27 mouse cellular contexts compared by ENCODE assay signal in genomic region chr3:32924168-32924567, GRCm38 (mm10).
A peak's percentile ranks its signal among the peaks of the same experiment; 100 is the strongest.
DNase-seq lines count a peak whose midpoint lies in the region; ATAC-seq and TF ChIP-seq lines count a peak whose summit lies in the region.
"Had no signal": no experiment of that assay in that cellular context is flagged by ENCODE, and none has a peak within 500 bp of the region (broad histone marks: within the 10 kb centered on the region; RNA-seq: fewer than 3 reads in every experiment).

No protein-coding gene starts in this region.

- no peaks in the 10 kb centered on the region for H3K27me3 ChIP-seq in midbrain, embryonic 15.5 days (replicated peaks)
- no peaks in the 10 kb centered on the region for H3K27me3 ChIP-seq in midbrain, embryonic 13.5 days
- H3K27me3 ChIP-seq in forebrain, postnatal 0 days (ENCODE audit: insufficient read depth, low read length): no peaks in the 10 kb centered on the region
- H3K27me3 ChIP-seq in lung, postnatal 0 days (replicated peaks; ENCODE audit: insufficient read depth, low read length): no peaks in the 10 kb centered on the region
- H3K27me3 ChIP-seq: embryonic facial prominence, embryonic 13.5 days; heart, embryonic 12.5 days; intestine, embryonic 15.5 days had no signal

- no peak overlapping the region for H3K27ac ChIP-seq in midbrain, embryonic 15.5 days
- no peak overlapping the region for H3K27ac ChIP-seq in midbrain, embryonic 13.5 days
- H3K27ac ChIP-seq in forebrain, postnatal 0 days (ENCODE audit: low read depth, low read length): no peak overlapping the region
- H3K27ac ChIP-seq in lung, postnatal 0 days (ENCODE audit: low read length): no peak overlapping the region
- H3K27ac ChIP-seq: embryonic facial prominence, embryonic 13.5 days; heart, adult 2 months; intestine, embryonic 15.5 days; liver, embryonic 14.5 days; midbrain, embryonic 10.5 days; stomach, postnatal 0 days had no signal

- no peaks in the 10 kb centered on the region for H3K9me3 ChIP-seq in midbrain, embryonic 15.5 days
- H3K9me3 ChIP-seq in midbrain, embryonic 13.5 days: no peaks in the 10 kb centered on the region
- H3K9me3 ChIP-seq in forebrain, postnatal 0 days (ENCODE audit: low read length): peaks cover 4% of the 10 kb centered on the region; the same call in 1 of the 2 replicates
- H3K9me3 ChIP-seq in lung, postnatal 0 days (ENCODE audit: low read length): no peaks in the 10 kb centered on the region
- H3K9me3 ChIP-seq: intestine, embryonic 15.5 days; midbrain, embryonic 10.5 days had no signal

- peaks cover 18% of the 10 kb centered on the region; the same call in 1 of the 2 replicates for H3K36me3 ChIP-seq in midbrain, embryonic 15.5 days (replicated peaks)
- peaks cover 76% of the 10 kb centered on the region for H3K36me3 ChIP-seq in midbrain, embryonic 13.5 days
- H3K36me3 ChIP-seq in forebrain, postnatal 0 days (ENCODE audit: insufficient read depth): peaks cover 23% of the 10 kb centered on the region
- H3K36me3 ChIP-seq in lung, postnatal 0 days (ENCODE audit: insufficient read depth, low read length): no peaks in the 10 kb centered on the region
- H3K36me3 ChIP-seq: intestine, embryonic 15.5 days had no signal

- TF ChIP-seq EP300 in lung, postnatal 0 days (IDR thresholded peaks at IDR 0.05): no peak

- H3K4me2 ChIP-seq in midbrain, embryonic 15.5 days: no peak overlapping the region
- H3K4me2 ChIP-seq in midbrain, embryonic 13.5 days (replicated peaks): no peak overlapping the region
- H3K4me2 ChIP-seq in forebrain, postnatal 0 days (ENCODE audit: low read depth): no peak overlapping the region
- no peak overlapping the region for H3K4me2 ChIP-seq in lung, postnatal 0 days (replicated peaks; ENCODE audit: low read depth, low read length)
- H3K4me2 ChIP-seq: embryonic facial prominence, embryonic 13.5 days; heart, embryonic 12.5 days; intestine, embryonic 15.5 days had no signal

- H3K9ac ChIP-seq in midbrain, embryonic 15.5 days: no peak overlapping the region
- no peak overlapping the region for H3K9ac ChIP-seq in midbrain, embryonic 13.5 days (replicated peaks)
- H3K9ac ChIP-seq in forebrain, postnatal 0 days: no peak overlapping the region
- no peak overlapping the region for H3K9ac ChIP-seq in lung, postnatal 0 days (replicated peaks; ENCODE audit: low read depth)
- H3K9ac ChIP-seq: embryonic facial prominence, embryonic 13.5 days; heart, embryonic 12.5 days; intestine, embryonic 15.5 days; liver, embryonic 14.5 days had no signal

- TF ChIP-seq CTCF in forebrain, postnatal 0 days (IDR thresholded peaks at IDR 0.05; ENCODE audit: low read depth): no peak
- TF ChIP-seq CTCF in lung, postnatal 0 days (IDR thresholded peaks at IDR 0.05): no peak

- peak; percentile 60 for ATAC-seq in frontal cortex, adult (ENCODE audit: low TSS enrichment)
- ATAC-seq in midbrain, embryonic 15.5 days (replicated peaks): 0 out of 2 replicates have a peak, but pooled peaks have one; percentile 20
- ATAC-seq in midbrain, embryonic 13.5 days: no peak
- peak; percentile 83 for ATAC-seq in forebrain, postnatal 0 days
- ATAC-seq in lung, postnatal 0 days: no peak
- ATAC-seq: CD4-positive, CD25-positive, alpha-beta regulatory T cell, adult 4 months; intestine, embryonic 15.5 days had no signal

- 82% methylated on average over 6 of the region's 6 CpGs for WGBS in midbrain, embryonic 15.5 days
- 82% methylated on average over 6 of the region's 6 CpGs for WGBS in midbrain, embryonic 13.5 days
- 34% methylated on average over 6 of the region's 6 CpGs for WGBS in forebrain, postnatal 0 days
- WGBS in lung, postnatal 0 days: 86% methylated on average over 6 of the region's 6 CpGs

- DNase-seq in frontal cortex, postnatal 14 days (ENCODE audit: low spot score in 2 of 2): no peak
- DNase-seq in forebrain, postnatal 0 days: peak; percentile 43
- peak; percentile 16 for DNase-seq in telencephalon, adult 2 months (ENCODE audit: low read depth, low spot score)
- no peak for DNase-seq in lung, postnatal 0 days (ENCODE audit: low spot score)
- DNase-seq: adrenal gland, postnatal 14 days; cerebellum, adult 18-20 months; cerebellum, postnatal 10 days; gastrocnemius, postnatal 36 days; heart, adult 2 months; kidney, adult 8-10 months; kidney, postnatal 10 days; liver; lung, adult 2 months; lung, postnatal 14 days; right cerebral cortex, postnatal 4 days; thymus, adult 2 months; thymus, postnatal 36 days had no signal

- no peak overlapping the region for H3K4me3 ChIP-seq in midbrain, embryonic 15.5 days
- no peak overlapping the region for H3K4me3 ChIP-seq in midbrain, embryonic 13.5 days (replicated peaks)
- no peak overlapping the region for H3K4me3 ChIP-seq in forebrain, postnatal 0 days (ENCODE audit: low read depth, low read length)
- no peak overlapping the region for H3K4me3 ChIP-seq in lung, postnatal 0 days (ENCODE audit: low read depth, low read length)
- H3K4me3 ChIP-seq: embryonic facial prominence, embryonic 13.5 days; heart, adult 2 months; heart, embryonic 12.5 days; intestine, embryonic 15.5 days; midbrain, embryonic 10.5 days had no signal

- H3K4me1 ChIP-seq in midbrain, embryonic 15.5 days: no peaks in the 10 kb centered on the region
- H3K4me1 ChIP-seq in midbrain, embryonic 13.5 days (replicated peaks): no peaks in the 10 kb centered on the region
- H3K4me1 ChIP-seq in forebrain, postnatal 0 days (ENCODE audit: insufficient read depth): no peaks in the 10 kb centered on the region
- H3K4me1 ChIP-seq in lung, postnatal 0 days (ENCODE audit: insufficient read depth, low read depth, low read length): no peaks in the 10 kb centered on the region
- H3K4me1 ChIP-seq: embryonic facial prominence, embryonic 13.5 days; heart, embryonic 12.5 days; intestine, embryonic 15.5 days; midbrain, embryonic 10.5 days had no signal

Comparison
In these comparisons a context has a peak if more than half of its experiments do, and no peak if none do; other contexts are left out.
1. ATAC-seq: peak in frontal cortex, adult (single experiment), midbrain, embryonic 15.5 days (single experiment) and forebrain, postnatal 0 days (single experiment); none in midbrain, embryonic 13.5 days (single experiment) and lung, postnatal 0 days (single experiment).
2. DNase-seq: peak in forebrain, postnatal 0 days (single experiment) and telencephalon, adult 2 months (single experiment); none in frontal cortex, postnatal 14 days (0 of 2) and lung, postnatal 0 days (single experiment).